Mouse (Mus musculus) heart, postnatal 4 days (tissue): ENCODE measurements at regions not wholly inside any gene's neighbourhood (a gene's known extent, or its start where the extent isn't known, plus 50 kb on each side); places are given as distances from the start of the nearest gene placed in this dataset.

Experiments
- DNase-seq: peaks from one replicate; pipeline ENCODE4 v3.0.0; 2021

- no peak for DNase-seq
Measured at GRCm38 (mm10) chr13:70311226-70312055, 326.0 kb downstream of the Ice1 start.

- no peak for DNase-seq
Measured at GRCm38 (mm10) chr13:70313205-70313604, 324.2 kb downstream of the Ice1 start.

GRCm38 (mm10) chr13:70323537-70323936, 313.9 kb downstream of the Ice1 start:
- DNase-seq, result no peak

DNA sequence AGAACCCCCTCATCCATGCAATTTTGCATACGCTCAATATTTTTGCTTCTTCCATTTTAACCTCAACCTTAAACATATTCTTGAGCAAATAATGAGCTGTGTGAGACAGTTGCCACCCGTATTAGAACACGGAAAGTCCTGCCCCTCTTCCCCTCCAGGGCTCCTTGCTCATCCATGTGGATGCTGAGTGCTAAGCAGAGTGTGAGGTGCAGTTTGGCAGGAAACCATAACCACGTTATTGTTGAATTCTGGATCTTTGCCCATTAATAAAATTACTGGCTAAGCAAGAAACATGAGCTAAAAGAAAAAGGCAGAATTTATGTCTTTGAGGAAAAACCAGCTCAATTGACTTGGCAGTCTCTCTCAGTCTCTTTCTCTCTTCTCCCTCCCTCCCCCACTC, 301.4 kb downstream of the Ice1 start:
- no peak for DNase-seq

- no peak for DNase-seq
Measured at GRCm38 (mm10) chr13:70340437-70340836, 297.0 kb downstream of the Ice1 start.

- DNase-seq, result no peak
Measured at GRCm38 (mm10) chr13:70343191-70343734, 294.2 kb downstream of the Ice1 start.

- no peak for DNase-seq
Measured at GRCm38 (mm10) chr13:70343911-70344310, 293.5 kb downstream of the Ice1 start.

- DNase-seq, result no peak
Measured at GRCm38 (mm10) chr13:70344311-70344710, 293.1 kb downstream of the Ice1 start.

DNA sequence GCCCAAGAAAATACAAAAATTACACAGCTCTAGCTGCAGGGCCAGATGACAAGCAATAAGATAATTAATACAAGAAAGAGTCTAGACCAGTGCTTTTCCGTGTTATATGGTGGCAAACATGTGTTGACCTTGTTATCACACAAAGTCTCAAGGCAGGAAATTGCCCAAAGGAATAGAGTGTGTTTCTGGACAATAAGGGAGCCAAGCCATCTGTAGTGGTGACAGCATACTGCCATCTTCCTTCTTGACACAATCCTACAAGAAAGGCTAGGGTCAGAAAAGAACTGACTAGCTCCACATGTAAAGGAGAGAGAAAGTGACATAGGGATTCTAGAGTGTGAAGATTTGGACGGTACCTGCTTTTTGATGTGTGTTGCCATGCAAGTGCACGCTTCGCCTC, 289.0 kb downstream of the Ice1 start:
- DNase-seq, result no peak

GRCm38 (mm10) chr13:70348965-70349364, 288.5 kb downstream of the Ice1 start:
- DNase-seq, result no peak

GRCm38 (mm10) chr13:70369647-70370046, 267.8 kb downstream of the Ice1 start:
- DNase-seq, result no peak

DNA sequence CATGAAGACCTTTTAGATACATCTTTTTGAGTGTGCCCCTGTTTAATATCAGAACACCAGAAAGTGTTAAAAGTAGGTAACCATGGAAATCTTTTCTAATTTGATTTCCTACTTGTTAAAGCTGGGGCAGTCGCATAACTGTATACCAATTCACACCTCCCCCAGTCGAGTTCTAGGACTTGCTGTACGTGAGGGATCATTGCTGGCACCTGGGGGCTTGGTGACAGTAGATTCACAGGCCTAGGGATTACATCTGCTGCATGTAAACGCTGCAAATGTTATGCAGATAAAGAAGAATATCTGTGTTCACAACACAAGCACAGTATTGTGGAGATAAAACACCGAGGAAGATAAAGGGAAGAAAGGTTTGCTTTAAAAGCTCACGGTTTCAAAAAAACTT, 256.7 kb downstream of the Ice1 start:
- no peak for DNase-seq

GRCm38 (mm10) chr13:70385292-70385691, 252.1 kb downstream of the Ice1 start:
- DNase-seq, result no peak

DNA sequence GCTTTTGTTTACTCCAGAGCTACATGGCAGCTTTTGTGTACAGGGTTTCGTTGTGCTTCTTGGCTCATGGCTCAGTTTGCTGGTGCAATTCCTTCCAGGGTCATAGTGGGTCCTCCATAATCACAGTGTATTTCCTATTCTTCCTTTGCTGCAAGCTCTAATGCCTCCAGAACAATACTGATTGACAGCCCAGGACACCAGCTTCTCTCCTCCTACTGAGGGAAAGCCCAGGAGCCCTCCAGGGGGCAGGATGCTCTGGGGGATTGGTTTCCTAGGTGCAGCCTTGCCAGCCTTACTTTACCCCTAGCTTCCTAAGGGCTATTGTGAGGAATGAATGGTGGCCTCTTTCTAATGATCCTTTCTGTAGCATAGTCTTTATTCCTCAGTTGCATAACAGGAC, 224.6 kb downstream of the Ice1 start:
- no peak for DNase-seq

DNA sequence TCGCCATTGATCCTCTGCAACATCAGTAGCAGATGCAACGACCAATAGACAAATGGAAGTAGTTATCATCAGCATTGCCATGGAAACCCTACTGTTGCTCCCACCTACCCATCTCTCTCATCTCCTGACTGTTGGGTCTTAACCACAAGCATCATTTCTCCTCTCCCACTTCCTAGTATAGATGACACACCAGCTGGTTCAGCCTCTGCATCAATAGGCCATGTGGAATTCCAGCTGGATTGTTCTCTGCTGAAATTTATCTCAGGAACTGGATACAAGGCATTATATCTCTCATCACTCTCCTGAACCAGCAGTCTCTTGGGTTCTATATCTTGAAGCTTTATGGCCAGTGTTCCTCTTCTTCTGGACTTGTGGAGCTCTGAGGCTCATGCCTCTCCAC, 219.3 kb downstream of the Ice1 start:
- DNase-seq, result no peak

GRCm38 (mm10) chr13:70439419-70439818, 198.0 kb downstream of the Ice1 start:
- no peak for DNase-seq

DNA sequence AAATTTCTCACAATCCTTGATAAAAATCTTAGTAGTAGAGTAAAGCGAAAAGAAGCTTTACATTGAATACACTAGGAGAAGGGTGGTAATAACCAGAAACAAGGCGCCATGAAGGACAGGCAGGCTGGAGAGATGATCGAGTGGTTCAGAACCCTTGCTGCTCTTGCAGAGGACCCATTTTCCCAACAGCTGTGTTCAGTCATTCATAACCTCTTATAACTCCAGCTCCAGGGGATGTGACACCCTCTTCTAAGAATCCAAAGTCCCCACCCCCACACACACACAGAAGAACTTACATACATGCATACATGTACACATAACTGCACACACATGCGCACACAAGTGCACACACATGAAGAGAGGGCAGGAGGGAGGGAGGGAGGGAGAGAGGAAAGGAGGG, 190.5 kb downstream of the Ice1 start:
- DNase-seq, result no peak

- DNase-seq, result no peak
Measured at GRCm38 (mm10) chr13:70454592-70455390, 182.6 kb downstream of the Ice1 start.

- no peak for DNase-seq
Measured at GRCm38 (mm10) chr13:70458406-70458805, 179.0 kb downstream of the Ice1 start.

GRCm38 (mm10) chr13:70464996-70465395, 172.4 kb downstream of the Ice1 start:
- DNase-seq, result no peak

- no peak for DNase-seq
Measured at GRCm38 (mm10) chr13:70474746-70475145, 162.7 kb downstream of the Ice1 start.

DNA sequence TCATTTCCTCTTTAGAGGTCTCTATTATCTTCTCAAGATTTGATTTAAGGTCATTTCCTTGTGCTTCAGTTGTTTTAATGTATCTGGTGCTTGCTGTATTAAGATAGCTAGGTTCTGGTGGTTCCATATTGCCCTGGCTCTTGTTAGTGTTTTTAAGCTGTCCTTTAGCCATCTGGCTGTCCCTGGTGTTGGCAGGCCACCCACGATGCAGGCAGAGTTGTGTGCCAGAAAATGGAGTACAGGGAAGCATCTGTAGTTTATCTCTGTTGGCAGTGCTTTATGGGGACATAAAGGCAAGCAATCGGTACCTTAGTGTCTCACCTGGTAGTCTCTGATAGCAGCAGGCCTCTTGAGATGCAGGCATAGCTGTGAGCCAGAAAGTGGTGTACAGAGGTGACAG, 162.1 kb downstream of the Ice1 start:
- DNase-seq, result no peak

- no peak for DNase-seq
Measured at GRCm38 (mm10) chr13:70499302-70499701, 138.1 kb downstream of the Ice1 start.
